1 mouse cellular context compared by ENCODE assay signal in the genomic region with DNA sequence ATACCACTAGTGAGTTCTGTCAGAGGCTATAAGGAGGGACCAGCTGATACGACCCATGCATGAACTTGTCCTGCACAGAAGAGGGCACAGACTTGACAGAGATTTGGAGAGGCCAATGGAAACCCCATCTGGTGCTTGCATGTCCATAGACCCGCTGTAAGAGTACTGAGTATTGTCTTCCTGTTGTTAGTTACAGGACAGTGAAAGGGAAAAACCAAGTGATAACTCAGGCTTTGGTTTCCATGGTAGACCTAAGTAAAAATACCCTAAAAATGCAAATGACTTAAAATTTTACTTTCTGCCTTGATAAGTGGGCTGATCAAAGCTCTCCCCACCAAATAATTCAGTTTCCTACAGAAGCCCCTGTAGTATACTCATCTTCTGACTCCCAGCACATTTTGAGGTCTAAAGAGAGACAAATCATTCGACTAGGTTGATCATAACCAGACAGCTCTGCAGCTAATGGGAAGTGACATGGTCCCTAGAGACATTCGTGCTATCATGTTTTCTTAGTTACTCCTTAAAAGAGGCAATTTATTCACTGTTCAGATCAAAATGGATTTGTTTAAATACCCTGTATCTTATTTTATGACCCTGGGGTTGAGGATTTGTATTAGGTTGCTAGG.
TF ChIP-seq lines count a peak whose summit lies in the region.

No protein-coding gene starts in this region.

TF ChIP-seq in CH12.LX, 34 proteins besides CTCF, POLR2A, EP300 and RAD21 (continued from another document):
- TF ChIP-seq USF2 (conservative IDR thresholded peaks at IDR 0.05; ENCODE audit: low read depth, low read length), result no peak
- TF ChIP-seq JUND (conservative IDR thresholded peaks at IDR 0.05; ENCODE audit: low read depth, low read length), result no peak
TF ChIP-seq in CH12.LX: peak in this region for 6.
